Mouse (Mus musculus) adrenal gland, postnatal 10 days (tissue): Measurements from ENCODE around the gene Gata5. TPM values are rescaled to one million over a fixed set of nuclear protein-coding genes. Genes with fewer than 3 reads are reported as not detected.

Source experiments
- DNase-seq: peaks from one replicate; pipeline ENCODE4 v3.0.0; 2021; ENCODE audit warnings: mixed read lengths
- total RNA-seq, 2 experiments: library from RNA; stranded (reverse); gene quantifications; 2 replicates each; pipeline ENCODE4 v1.2.3; 2021

Gene Gata5
- total RNA-seq, 2 experiments from 2014 or later = 0.27 to 0.36 TPM

DNA sequence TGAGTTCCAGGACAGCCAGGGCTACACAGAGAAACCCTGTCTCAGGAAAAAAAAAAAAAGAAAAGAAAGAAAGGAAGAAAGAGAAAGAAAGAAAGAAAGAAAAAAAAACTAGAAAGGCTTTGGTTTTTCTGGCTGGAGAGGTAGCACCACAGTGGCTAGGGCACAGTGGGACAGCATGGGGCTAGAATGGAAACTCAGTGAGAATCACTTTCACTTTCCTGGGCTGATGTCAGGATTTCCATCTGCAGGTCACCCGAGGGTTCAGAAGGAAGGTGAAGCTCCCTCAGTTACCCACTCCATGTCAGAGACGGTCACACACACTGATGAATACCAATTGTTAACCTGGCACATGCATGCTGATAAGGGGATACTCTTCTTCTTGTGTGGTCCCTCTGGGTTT lies 26.8 kb downstream of the Gata5 start:
- DNase-seq = no peak

DNA sequence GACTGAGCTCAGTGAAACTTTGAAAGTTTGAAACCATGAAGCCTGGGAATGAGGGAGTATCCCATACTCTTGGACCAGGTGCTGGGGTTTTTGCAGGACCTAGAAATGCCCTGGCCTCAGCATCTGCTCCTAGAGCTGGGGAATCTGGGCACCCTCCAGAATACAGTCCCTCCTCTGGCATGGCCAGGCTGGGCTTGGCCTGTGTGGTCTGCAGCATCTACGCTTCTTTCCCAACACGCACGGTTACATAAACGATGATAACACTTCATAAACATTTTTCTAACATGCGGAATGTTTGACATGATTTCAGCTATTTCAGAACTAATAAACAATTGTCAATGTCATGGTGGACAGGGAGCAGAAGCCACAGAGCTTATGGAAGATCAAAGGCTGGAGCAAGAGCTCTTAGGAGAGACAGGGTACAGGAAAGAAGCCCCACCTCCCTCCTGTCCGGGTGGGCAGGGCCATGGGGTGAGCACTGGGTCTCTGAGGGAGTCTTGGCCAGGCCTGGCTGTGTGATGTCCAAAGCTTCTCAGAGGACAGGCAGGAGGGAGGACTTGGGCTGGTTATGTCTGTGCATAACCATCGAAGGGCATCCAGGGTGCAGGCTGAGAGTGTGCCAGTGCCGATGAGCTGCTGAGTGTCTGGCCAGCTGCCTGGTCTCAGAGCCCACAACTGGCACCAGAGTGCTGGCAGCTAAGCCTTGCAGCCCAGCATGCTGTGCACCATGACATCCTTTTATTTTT lies 27.9 kb downstream of the Gata5 start:
- peak; percentile 24 for DNase-seq

- no peak for DNase-seq
Observed at GRCm38 (mm10) chr2:180306009-180306408, 28.5 kb downstream of the Gata5 start.

- DNase-seq = no peak
Observed at GRCm38 (mm10) chr2:180305490-180305889, 29.0 kb downstream of the Gata5 start.

GRCm38 (mm10) chr2:180304554-180304953 lies 29.9 kb downstream of the Gata5 start:
- DNase-seq = no peak

GRCm38 (mm10) chr2:180303468-180303867 lies 31.0 kb downstream of the Gata5 start:
- no peak for DNase-seq

DNA sequence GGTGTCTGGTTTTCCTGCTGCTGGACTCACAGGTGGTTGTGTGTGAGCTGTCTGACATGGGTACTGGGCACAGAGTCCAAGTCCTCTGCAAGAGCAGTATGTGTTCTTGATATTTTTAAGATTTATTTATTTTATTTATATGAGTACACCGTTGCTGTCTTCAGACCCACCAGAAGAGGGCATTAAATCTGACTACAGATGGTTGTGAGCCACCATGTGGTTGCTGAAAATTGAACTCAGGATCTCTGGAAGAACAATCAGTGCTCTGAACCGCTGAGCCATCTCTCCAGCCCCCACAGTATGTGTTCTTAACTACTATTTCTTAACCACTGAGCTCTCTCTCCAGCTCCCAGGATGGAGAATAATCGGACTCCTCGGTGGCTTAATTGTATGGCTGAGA lies 32.3 kb downstream of the Gata5 start:
- DNase-seq = no peak

GRCm38 (mm10) chr2:180300771-180301170 lies 33.7 kb downstream of the Gata5 start:
- DNase-seq = no peak

- no peak for DNase-seq
Observed at GRCm38 (mm10) chr2:180300252-180300651, 34.2 kb downstream of the Gata5 start.

GRCm38 (mm10) chr2:180292906-180293305 lies 41.6 kb downstream of the Gata5 start:
- no peak for DNase-seq

DNA sequence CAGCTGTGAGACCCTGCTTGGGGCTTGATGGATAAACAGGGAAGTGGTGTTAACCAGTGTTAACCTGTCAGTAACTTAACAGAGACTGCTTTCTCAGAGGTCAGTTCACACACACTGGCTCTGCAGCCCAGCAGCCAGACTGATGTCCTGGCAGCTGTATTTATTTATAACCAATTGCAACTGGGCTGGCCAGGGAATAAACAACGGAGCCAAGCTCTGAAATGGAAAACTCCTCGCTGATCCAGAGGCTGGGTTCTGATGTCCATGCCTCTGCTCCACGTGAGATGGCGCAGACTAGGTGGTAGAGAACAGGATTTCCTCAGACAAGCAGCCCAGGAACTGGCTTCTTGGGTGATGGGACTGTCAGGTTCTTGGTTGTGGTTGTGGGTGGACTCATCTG lies 42.5 kb downstream of the Gata5 start:
- no peak for DNase-seq

DNA sequence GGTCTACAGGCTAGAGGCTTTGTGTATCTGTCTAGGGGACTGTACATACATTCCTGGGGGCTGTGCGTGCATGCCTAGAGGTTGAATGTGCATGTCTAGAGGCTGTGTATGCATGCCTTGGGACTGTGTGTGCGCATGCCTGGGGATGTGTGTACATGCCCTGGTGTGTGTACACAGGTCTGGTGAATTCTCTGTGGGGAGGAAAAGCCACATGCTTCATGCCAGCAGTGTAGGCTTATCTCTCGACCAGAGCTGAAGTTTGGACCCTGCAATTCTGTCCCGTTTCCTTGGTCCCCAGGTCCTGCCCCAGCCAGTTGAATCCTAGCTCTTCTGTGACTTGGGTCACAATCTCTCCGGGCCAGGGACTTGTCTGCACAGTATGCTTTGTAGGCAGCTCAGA lies 42.9 kb downstream of the Gata5 start:
- no peak for DNase-seq

DNA sequence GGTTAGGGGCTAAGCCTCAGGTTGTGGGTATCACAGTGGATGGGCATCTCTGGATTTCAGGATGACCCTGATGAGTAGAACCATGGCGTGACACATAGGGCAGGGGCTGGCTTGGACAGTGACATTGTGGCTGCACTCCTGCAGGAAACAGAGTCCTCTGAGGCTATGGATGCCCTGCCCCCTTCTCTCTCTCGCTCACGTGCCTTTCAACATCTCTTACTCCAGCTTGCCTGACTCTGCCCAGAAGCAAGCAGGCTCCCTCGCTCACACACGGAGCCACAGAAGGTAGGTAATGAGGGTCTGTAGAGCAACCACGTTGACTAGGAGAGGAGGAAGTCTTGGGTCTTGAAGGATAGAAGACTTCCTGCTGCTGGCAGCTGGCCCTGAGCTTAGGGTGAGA lies 44.0 kb downstream of the Gata5 start:
- no peak for DNase-seq

DNA sequence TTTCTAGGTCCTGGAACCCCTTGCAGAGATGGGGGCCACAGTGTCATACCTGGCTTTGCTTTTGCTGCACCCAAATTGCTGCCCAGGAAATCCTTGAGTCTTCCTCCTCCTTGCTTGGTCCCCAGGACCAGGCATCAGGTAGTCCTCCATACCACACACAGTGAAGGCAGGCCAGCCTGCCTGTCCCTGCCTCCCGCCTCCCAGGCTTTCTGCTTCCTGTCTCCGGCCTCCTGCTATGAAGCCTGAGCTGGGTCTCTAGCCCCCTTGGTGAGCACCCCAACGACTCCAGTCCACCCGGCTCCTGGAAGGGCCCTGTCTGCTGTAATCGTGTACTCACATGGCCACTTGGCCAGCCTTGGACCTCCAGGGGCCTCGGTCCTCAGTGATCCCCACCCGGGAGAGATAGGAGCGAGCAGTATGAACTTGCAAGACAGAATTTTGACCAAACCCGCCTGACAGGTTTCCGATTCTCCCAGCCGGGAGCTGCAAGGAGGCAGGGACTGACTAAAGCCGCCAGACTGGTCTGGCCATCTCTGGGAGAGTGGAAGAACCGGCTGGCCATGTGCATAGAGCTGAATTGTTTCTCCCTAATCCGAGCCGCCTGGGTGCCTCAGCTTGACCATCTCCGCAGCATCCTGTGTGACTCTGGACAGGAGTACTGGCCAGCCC lies 44.9 kb downstream of the Gata5 start, which contains the start of gene Rbbp8nl:
TSS of gene Rbbp8nl (minus strand) at position 440 of the 669 bp plus-strand sequence.
- DNase-seq = no peak

DNA sequence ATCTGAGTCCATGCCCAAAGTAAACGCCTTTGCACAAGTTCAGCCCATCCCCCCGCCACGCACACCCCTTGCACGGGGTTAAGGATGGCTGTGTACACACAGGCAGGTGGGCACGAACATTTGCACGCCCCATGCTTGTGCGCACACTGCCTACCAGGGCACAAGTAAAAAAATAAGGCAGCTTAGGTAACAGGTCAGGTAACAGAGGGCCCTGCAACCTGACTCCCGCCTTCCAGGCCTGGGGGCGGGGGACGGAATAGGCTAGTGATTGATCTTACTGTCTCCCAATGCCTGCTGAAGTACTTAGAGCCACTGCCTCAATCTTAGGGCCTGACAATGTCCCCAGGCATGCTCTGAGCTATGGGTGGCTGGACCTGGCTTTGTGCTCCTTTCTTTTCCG lies 45.5 kb downstream of the Gata5 start:
- no peak for DNase-seq

DNA sequence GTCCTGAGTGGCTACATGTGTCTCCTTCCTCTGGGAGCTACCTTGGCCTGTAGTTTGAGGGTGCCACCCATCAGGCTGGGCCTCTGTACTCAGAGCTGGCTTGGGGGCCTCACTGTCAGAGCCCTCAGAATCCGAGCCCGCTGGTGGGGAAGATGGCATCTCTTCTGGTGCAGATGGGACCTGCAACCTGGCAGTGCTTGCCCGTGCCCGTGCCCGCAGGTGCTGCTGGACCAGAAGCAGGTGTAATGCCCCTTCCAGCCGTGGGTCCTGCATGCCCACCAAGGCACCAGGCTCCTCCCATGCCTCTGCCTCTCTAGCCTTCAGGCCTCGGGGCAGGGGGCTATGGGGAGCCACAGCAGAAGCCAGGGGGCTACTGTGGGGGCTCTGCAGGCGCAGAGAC lies 55.2 kb downstream of the Gata5 start:
- DNase-seq = no peak

DNA sequence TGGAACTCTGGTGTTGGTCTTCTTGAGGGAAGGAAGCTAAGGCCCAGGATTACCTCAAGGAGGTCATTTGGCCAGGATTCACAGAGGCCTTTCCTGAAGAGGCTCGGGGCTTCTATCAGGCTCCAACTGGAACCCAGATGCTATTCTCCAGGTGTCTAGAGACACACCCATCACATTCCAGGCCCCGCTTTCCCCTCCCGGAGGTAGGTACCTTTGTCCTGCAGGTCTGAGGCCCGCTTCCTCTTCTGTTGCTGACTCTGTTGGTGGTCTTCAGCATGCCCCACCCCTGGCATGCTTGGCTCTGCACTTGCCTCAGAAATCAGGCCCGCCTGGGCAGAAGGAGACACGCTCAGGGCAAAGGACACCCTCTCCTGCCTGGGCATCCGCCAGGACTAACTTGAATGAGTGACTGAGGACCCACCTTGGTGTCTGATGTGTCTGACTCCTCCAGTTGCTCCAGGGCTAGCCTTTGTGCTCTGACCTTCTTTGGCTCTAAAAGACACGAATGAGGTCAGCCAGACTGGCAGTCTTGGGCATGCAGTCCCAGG lies 56.7 kb downstream of the Gata5 start:
- DNase-seq = no peak

GRCm38 (mm10) chr2:180276851-180277259 lies 57.6 kb downstream of the Gata5 start:
- DNase-seq = no peak

- no peak for DNase-seq
Observed at GRCm38 (mm10) chr2:180276385-180276784, 58.1 kb downstream of the Gata5 start.

GRCm38 (mm10) chr2:180275836-180276235 lies 58.7 kb downstream of the Gata5 start:
- DNase-seq = peak; percentile 88
